Mouse (Mus musculus): ENCODE results near the gene Katnbl1.
"Not testable (repeated sequence)": the region's sequence is repeated elsewhere in the genome, so short reads cannot be mapped to it uniquely, and the experiment has no call there.

Gene Katnbl1

DNA sequence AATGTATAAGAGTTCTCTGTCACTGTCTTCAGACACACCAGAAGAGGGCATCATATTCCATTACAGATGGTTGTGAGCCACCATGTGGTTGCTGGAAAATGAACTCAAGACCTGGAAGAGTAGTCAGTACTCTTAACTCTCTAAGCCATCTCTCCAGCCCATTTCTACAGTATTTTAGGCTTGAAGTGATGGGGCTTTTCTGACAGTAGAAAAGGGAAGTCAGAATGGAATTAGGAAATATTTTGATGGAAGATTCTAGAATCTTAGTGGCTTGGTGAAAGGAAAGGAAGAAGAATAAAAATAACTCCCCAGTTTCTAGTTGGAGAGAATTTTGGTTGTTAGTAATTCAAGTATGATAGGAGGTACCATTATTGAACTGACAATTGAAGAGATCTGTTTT, 14.9 kb downstream of the Katnbl1 start:
- DNase-seq (ENCODE audit: low spot score in 2 of 2): no peak

DNA sequence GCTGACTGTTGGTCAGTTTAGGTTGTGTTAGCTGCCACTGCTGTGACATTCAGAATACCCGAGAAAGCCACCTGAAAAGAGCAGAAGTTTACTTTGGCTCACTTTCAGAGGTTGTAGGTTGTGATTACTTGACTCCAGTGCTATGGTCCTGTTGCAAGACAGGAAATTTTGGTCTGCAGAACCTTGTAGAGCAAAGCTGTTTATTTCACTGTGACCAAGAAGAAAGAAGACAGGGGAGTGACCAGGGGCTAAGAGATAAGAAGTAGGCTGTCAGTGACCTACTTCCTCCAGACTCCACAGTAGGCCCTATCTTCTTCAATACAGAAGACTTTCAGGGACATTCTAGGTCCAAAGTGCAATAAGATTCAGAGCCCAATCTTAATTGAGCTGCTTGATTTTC, 17.6 kb downstream of the Katnbl1 start:
- DNase-seq (ENCODE audit: low spot score in 2 of 2): no peak

DNA sequence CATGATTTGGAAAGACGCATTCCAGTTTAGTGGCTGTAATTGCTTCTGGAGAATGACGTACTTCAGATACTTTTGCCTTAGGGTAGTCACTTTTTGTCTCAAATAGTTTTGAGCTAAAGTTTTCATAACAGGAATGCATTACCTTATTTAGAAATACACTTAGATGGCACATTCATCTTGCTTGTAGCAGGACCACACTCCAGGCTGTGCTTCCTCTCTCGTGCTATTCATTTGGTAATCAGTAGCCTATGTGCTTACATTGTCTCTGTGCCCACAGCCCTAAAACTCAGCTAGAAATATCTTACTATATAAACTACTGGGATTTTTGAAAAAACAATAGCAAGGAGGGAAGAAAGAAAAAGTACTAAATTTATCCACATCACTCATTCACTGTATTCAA, 28.0 kb downstream of the Katnbl1 start:
- DNase-seq (ENCODE audit: low spot score in 2 of 2): no peak

DNA sequence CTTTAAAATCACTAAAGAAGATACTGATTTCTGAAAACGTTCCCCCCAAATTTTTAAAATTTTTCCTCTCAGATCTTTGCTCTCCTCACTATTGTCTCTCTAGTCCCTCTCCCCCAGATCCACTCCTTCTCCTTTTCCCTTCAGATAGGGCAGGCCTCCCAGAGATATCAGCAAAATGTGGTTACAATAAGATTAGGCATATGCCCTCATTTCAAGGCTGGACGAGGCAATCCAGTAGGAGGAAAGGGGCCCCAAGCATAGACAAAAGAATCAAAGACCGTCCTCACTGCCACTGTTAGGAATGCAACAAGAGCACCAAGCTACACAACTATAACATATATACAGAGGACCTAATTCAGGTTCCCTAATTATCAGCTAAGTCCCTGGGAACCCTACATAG, 46.3 kb downstream of the Katnbl1 start:
- DNase-seq (ENCODE audit: low spot score in 2 of 2): no peak

DNA sequence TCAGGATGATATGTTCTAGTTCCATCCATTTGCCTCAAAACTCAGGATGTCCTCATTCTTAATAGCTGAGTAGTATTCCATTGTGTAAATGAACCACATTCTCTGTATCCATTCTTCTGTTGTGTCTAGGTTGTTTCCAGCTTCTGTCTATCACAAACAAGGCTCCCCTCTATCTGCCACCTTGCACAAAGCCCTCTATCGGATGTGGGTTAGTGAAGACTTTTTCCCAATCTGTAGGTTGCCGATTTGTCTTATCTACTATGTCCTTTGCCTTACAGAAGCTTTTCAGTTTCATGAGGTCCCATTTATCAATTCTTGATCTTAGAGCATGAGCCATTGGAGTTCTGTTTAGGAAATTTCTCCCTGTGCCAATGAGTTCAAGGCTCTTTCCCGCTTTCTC, 49.5 kb downstream of the Katnbl1 start:
- DNase-seq (ENCODE audit: low spot score in 2 of 2): not testable (repeated sequence)

DNA sequence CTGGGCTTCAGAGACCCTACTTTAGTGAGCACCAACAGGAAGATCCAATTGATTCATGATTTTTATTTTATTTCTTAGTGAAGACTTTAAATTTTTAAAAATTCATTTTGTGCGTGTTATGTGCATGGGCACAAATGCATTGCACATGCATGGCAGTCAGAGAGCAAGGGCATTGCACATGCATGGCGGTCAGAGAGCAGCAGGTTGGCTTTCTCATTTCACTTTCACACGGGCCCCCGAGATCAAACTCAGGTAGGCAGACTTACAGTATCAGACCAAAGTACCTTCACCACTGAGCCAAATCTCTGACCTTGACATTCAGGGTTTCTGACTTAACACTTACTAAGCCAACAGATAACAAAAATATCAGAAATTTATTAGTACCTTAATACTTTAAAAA, 50.7 kb downstream of the Katnbl1 start:
- no peak for DNase-seq (ENCODE audit: low spot score in 2 of 2)

DNA sequence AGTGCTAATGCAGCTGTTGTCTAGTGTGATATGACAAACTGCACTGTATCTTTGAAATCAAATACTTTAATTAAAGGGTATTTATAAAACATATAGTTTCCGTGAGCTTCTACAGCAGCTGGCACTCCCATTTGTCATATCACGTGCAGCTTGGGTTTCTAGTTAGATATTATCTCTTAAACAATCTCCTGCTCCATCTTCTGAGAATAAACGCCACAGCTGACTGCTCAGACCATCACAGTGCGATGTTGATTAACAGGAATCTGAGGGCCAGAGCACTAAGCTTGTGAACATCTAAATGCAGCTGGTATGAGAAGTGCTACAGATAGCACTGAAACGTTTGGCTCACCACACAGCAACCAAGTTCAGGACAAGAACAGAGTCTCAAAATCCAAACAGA, 51.4 kb downstream of the Katnbl1 start:
- DNase-seq (ENCODE audit: low spot score in 2 of 2): no peak

DNA sequence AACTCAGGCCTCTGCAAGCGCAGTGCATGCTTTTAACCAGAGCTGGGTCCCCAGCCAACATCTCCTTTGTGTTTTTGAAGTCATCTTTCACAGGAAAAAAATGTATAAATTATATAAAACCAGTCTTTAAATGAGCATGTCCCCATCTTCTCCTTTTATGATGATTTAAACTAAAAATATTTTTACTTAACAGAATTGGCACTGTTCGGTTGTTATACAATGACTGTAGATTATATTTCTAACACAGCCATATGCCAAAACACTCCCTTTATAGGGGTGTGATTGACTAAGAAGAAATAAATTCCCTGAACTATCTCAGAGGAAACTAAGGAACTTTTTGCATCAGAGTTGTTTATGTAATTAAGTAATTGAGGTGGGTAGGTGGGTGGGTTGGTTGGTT, 53.5 kb downstream of the Katnbl1 start:
- no peak for DNase-seq (ENCODE audit: low spot score in 2 of 2)

DNA sequence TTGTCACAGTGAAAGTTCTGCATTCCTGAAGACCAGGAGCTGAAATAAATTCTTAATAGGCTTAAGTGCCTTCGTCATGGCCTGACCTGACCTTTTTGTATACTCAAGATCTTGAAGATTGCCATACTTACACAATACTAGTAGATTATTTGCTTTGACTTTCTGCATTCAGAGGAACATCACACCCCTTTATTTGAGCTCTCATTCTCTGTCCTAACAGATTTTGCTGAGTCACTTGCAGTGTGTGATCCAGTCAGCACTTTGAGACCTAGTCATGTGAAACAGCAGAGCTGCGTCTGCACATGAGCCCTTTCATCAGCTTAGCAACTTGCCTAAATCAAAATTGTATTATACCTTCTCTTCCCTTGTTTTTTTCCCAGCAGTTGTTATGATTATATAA, 54.3 kb downstream of the Katnbl1 start:
- DNase-seq (ENCODE audit: low spot score in 2 of 2): no peak

DNA sequence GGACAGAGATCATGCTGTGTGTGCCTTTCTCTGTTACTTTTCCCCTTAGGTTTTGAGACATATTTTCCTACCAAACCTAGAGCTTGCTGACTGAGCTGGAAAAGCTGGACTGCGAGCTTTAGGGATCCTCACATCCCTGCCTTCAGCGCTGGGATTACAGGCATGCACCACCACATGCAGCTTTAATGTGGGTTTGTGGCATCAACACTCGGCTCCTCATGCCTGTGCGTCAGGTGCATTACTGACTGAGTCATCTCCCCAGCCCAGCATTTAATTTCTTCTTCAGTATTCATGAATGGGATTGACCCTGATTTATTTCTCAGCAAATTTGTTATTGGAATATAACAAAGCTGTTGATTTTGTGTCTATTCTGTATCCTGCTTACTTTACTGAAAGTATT, 57.3 kb downstream of the Katnbl1 start:
- no peak for DNase-seq (ENCODE audit: low spot score in 2 of 2)

DNA sequence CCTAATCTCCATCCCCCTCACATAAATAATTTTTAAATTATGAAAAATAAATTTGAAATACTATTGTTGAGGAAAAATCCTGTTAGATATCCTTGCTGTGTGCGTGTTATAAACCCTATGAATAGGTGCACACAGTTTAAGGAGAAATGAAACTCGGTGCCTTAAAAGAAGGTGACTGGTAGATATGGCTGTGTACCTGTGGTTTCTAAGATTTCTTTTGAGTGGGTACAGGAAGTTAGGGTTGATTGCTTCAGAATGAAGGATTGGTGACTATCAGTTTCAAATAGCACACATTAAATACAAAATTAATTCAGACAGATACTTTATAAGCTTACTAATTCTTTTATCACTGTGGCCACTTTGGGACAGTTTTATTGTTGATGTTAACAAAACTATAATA, 58.6 kb downstream of the Katnbl1 start:
- DNase-seq (ENCODE audit: low spot score in 2 of 2): no peak

DNA sequence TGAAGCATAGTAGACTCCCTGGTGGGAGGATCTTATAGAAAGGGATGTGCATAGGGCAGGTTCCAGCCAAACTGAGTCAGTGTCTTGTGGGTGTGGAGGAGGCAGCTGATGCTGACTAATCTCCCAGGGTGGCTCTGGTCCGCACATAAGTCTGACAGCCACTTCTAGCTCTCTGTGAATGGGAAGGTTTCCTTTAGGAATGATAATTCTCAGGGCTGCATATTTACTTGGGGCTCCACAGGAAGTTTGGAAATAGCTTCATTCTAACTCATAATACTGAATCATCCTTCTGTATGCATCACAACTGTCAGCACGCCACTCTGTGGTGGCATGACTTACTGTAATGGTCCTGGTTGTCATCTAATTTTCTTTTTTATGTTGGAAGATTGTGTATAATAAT, 64.5 kb downstream of the Katnbl1 start:
- DNase-seq (ENCODE audit: low spot score in 2 of 2): no peak

DNA sequence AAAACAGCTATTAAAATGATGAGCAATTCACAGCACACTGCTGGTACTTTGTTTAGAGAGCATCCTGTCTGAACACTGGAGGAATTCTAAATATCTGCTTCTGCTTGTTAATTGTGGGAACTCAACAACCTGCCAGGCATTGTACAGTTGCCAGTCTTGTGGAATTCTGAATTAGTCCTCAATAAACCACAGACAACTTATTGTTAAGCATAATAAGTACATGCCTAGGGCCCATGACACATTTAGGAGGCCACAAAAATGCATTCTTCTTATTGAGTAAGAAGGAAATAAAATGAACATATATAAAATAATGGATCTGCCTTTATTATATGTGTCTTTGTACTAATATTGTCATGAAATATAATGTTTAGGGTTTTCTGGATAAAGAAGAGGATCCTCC, 66.5 kb downstream of the Katnbl1 start:
- no peak for DNase-seq (ENCODE audit: low spot score in 2 of 2)

DNA sequence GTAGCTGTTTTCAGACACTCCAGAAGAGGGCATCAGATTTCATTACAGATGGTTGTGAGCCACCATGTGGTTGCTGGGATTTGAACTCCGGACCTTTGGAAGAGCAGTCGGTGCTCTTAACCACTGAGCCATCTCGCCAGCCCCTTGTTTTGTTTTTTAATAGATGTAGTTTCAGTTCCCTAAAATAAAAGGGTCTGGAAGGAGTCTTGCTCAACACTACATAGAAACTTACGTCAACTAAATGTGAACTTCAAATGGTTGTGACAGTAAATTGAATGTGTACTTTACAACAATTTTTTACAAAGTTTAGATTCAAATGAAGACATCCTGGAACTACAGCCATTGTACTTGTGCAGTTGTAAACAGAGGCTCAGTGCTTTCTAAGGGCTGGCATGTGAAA, 69.0 kb downstream of the Katnbl1 start:
- DNase-seq (ENCODE audit: low spot score in 2 of 2): not testable (repeated sequence)

DNA sequence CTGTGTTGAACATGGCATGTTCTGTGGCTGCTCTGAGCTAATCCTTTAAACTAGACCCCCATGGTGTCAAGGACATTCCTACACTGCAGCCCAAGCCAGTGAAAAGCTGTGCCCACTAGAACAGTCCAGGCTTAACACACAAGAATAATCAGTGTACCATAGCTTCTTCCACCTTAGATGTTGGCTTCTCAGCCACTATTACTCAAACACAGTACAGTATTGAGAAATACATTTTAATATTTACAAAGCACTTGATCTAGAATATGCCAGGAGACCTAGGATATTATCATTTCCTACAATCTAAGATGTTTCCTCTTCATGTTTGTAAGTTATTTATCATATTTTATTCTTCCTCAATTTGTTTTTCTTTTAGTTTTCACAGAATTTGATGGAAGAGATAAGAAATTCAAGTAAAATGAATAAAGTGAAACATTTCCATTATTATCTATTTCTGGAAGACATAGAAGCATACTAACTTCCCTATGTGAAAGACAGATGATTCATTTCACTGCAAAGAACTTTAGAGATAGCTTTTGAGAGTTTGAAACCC, 69.6 kb downstream of the Katnbl1 start:
- no peak for DNase-seq (ENCODE audit: low spot score in 2 of 2)

DNA sequence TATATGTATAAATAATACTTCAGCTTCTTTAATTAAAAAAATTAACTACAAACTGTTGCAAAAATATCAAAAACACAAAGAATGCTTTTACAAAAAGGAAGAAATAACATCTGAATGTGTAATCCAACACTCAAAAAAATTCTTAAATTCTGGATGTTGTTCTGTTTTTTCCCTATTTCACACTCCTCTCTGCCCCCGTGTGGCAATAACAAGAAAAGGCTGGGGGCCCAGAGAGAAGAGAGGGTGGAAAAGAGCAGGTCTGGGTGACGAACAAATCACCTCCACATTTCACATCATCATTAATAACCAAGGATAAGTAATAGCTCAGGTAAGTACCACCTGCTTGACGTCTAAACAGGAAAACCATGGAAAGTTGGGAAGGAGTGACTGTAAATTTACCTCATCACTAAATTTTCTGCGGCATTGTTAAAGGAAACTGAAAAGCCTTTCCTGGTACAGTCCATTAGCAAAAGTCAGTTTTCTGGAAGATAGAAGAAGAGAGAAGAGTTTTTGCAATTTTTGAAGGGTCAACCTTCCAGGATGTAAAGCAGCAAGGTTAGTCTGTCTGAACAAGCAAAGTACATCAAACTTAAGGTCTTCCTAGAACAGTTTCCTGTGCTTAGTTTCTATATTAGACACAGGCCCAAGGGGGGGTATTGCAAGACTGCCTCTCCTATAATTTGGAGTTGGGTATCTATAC, 70.7 kb downstream of the Katnbl1 start:
- DNase-seq (ENCODE audit: low spot score in 2 of 2): no peak

DNA sequence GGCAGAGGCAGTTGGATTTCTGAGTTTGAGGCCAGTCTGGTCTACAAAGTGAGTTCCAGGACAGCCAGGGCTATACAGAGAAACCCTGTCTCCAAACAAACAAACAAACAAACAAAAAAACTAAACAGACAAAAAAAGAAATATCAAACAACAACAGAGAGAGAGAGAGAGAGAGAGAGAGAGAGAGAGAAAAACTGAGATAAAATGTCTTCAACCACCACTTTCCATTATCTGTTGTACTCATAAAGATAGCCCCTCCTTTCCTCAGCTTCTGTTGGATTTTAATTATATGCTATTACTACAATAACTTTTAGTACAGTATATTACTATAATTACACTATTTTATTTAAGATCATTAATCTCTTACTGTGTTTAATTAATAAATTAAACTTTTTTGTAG, 73.5 kb downstream of the Katnbl1 start:
- not testable (repeated sequence) for DNase-seq (ENCODE audit: low spot score in 2 of 2)

DNA sequence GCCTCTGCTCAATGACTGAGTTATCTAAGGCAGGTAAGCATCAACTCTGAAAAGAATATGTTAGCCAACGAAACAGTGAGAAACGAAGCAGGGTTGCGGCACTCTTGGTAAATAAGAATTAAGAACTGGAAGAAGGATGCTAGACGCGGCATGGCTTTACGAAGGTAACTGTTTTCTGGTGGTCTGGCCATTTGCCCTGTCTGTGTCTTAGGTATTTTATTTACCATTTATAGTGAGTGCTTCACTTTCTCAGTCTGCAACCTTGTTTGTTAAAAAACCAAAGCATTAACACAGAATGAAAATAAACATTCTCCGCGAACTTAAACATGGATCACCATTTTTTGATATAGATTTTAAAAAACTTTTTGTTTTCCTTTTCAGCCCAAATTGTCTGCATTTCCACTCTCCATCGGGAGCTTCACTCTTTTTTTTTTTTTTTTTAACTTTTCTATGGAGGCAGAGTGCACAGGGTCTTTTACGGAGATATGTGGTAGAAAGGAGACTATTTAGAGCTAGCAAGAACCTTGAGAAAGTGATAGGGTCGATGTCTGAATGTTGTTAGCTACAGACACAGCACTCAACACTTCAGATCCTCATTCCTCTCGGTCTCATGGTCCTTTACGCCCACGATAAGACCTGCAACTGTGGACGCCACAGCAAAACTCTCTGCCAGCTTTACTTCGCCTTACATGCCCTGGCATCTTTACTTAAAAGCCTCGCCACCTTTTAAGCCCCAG, 75.3 kb downstream of the Katnbl1 start:
- DNase-seq (ENCODE audit: low spot score in 2 of 2): no peak

DNA sequence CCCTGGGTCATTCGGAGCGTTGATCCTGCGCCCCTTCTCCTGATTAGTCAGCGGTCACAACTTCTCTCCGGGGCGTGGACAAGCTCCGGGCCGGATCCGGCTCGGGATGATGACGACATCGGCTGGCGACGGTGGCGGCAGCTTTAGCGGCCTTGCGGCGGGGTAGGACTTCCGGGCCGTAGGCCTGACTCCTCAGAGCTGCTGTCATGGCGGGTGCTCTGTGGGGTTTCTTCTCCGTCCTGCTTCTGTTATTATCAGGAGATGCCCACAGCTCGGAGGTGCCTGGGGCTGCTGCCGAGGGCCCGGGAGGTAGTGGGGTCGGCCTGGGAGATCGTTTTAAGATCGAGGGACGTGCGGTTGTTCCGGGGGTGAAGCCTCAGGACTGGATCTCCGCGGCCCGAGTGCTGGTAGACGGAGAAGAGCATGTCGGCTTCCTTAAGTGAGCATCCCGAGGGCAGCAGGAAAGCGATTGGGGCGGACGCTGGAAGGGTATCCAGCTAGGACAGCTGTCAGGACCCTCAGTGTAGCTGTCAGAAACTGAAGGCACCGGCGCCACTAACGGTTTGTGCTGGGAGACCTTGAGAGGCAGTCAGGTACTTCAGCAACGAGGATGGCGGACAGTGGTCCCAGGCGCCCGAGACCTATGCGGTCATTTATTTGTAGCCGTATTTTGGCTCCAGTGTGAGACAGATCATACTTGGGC, 76.0 kb downstream of the Katnbl1 start, which contains the start of gene Emc7:
Gene Emc7, plus strand, starts transcription at position 136 of the 703 bp plus-strand sequence.
- peak; percentile 89 to 97 for DNase-seq (ENCODE audit: low spot score in 2 of 2)

DNA sequence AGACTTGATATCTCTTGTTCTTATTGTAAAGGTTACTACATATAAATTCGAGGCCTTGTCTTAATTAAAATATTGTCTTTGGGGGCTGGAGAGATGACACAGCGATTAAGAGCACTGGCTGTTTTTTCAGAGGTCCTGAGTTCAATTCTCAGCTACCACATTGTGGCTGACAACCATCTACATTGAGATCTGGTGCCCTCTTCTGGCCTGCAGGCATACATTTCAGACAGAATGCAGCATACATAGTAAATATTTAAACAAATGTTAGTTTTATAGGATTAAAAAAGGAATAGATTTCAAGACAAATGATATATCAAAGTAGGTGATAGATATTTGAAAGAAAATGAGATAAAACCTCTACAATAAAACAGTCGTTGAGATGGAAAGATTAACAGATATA, 81.5 kb downstream of the Katnbl1 start:
- no peak for DNase-seq (ENCODE audit: low spot score in 2 of 2)
